Mouse (Mus musculus): ENCODE measurements around the gene D630003M21Rik. TPM values are rescaled to one million over a fixed set of nuclear protein-coding genes. Genes with fewer than 3 reads are reported as not detected.

The D630003M21Rik gene
- total and polyA plus RNA-seq, 3 experiments: under 0.01 TPM; not detected in 2

- peaks cover 10% of the 10 kb centered on the region for H3K4me1 ChIP-seq (ENCODE audit: insufficient read depth, low read depth, low read length)
- no peak overlapping the region for H3K4me3 ChIP-seq (ENCODE audit: low read depth, low read length)
- TF ChIP-seq GATA1 (IDR thresholded peaks at IDR 0.05; ENCODE audit: borderline replicate concordance, low read length): no peak
- TF ChIP-seq POLR2AphosphoS5 (IDR thresholded peaks at IDR 0.05; ENCODE audit: insufficient replicate concordance, low read depth, low read length): no peak
- no peak for TF ChIP-seq CTCF (IDR thresholded peaks at IDR 0.05; ENCODE audit: low read depth, low read length)
- TF ChIP-seq GATA2 (IDR thresholded peaks at IDR 0.05; ENCODE audit: borderline replicate concordance, low read depth, low read length): no peak
- TF ChIP-seq TAL1 (conservative IDR thresholded peaks at IDR 0.05; ENCODE audit: low read depth, low read length): no peak
- DNase-seq (ENCODE audit: low spot score) (no peak), ATAC-seq (ENCODE audit: extremely low read depth, insufficient number of reproducible peaks, low FRiP score, poor library complexity, severe bottlenecking) (no peak)
- no peaks in the 10 kb centered on the region for H3K9me3 ChIP-seq (replicated peaks)
- H3K27me3 ChIP-seq (ENCODE audit: insufficient read depth, low read length): peaks cover 41% of the 10 kb centered on the region
- H3K36me3 ChIP-seq (replicated peaks): no peaks in the 10 kb centered on the region
Measured at GRCm38 (mm10) chr2:158178139-158178538, 50.9 kb downstream of the D630003M21Rik start.

- no peaks in the 10 kb centered on the region for H3K36me3 ChIP-seq (replicated peaks)
- no peaks in the 10 kb centered on the region for H3K9me3 ChIP-seq (replicated peaks)
- ATAC-seq (ENCODE audit: extremely low read depth, insufficient number of reproducible peaks, low FRiP score, poor library complexity, severe bottlenecking) (no peak), DNase-seq (ENCODE audit: low spot score) (no peak)
- H3K4me3 ChIP-seq (ENCODE audit: low read depth, low read length): no peak overlapping the region
- peaks cover 10% of the 10 kb centered on the region for H3K4me1 ChIP-seq (ENCODE audit: insufficient read depth, low read depth, low read length)
- H3K27me3 ChIP-seq (ENCODE audit: insufficient read depth, low read length): peaks cover 41% of the 10 kb centered on the region
- TF ChIP-seq GATA1 (IDR thresholded peaks at IDR 0.05; ENCODE audit: borderline replicate concordance, low read length) (no peak), GATA2 (IDR thresholded peaks at IDR 0.05; ENCODE audit: borderline replicate concordance, low read depth, low read length) (no peak), CTCF (IDR thresholded peaks at IDR 0.05; ENCODE audit: low read depth, low read length) (no peak), POLR2AphosphoS5 (IDR thresholded peaks at IDR 0.05; ENCODE audit: insufficient replicate concordance, low read depth, low read length) (no peak), TAL1 (conservative IDR thresholded peaks at IDR 0.05; ENCODE audit: low read depth, low read length) (no peak)
Measured at GRCm38 (mm10) chr2:158177574-158177973, 51.4 kb downstream of the D630003M21Rik start.

- no peak overlapping the region for H3K4me3 ChIP-seq (ENCODE audit: low read depth, low read length)
- peaks cover 40% of the 10 kb centered on the region for H3K27me3 ChIP-seq (ENCODE audit: insufficient read depth, low read length)
- no peaks in the 10 kb centered on the region for H3K36me3 ChIP-seq (replicated peaks)
- H3K4me1 ChIP-seq (ENCODE audit: insufficient read depth, low read depth, low read length): peaks cover 10% of the 10 kb centered on the region
- H3K9me3 ChIP-seq (replicated peaks): no peaks in the 10 kb centered on the region
- DNase-seq (ENCODE audit: low spot score) (no peak), ATAC-seq (ENCODE audit: extremely low read depth, insufficient number of reproducible peaks, low FRiP score, poor library complexity, severe bottlenecking) (no peak)
- TF ChIP-seq CTCF (IDR thresholded peaks at IDR 0.05; ENCODE audit: low read depth, low read length): no peak
- TF ChIP-seq GATA1 (IDR thresholded peaks at IDR 0.05; ENCODE audit: borderline replicate concordance, low read length): no peak
- no peak for TF ChIP-seq GATA2 (IDR thresholded peaks at IDR 0.05; ENCODE audit: borderline replicate concordance, low read depth, low read length)
- TF ChIP-seq TAL1 (conservative IDR thresholded peaks at IDR 0.05; ENCODE audit: low read depth, low read length): no peak
- TF ChIP-seq POLR2AphosphoS5 (IDR thresholded peaks at IDR 0.05; ENCODE audit: insufficient replicate concordance, low read depth, low read length): no peak
Measured at GRCm38 (mm10) chr2:158176763-158177162, 52.3 kb downstream of the D630003M21Rik start.

GRCm38 (mm10) chr2:158175433-158175832 is 53.6 kb downstream of the D630003M21Rik start:
- Histone ChIP-seq H3K4me1 (ENCODE audit: insufficient read depth, low read depth, low read length) (peaks cover 10% of the 10 kb centered on the region), H3K4me3 (ENCODE audit: low read depth, low read length) (no peak overlapping the region), H3K36me3 (replicated peaks) (no peaks in the 10 kb centered on the region), H3K27me3 (ENCODE audit: insufficient read depth, low read length) (peaks cover 37% of the 10 kb centered on the region), H3K9me3 (replicated peaks) (no peaks in the 10 kb centered on the region)
- TF ChIP-seq GATA2 (IDR thresholded peaks at IDR 0.05; ENCODE audit: borderline replicate concordance, low read depth, low read length) (no peak), GATA1 (IDR thresholded peaks at IDR 0.05; ENCODE audit: borderline replicate concordance, low read length) (no peak), TAL1 (conservative IDR thresholded peaks at IDR 0.05; ENCODE audit: low read depth, low read length) (no peak), POLR2AphosphoS5 (IDR thresholded peaks at IDR 0.05; ENCODE audit: insufficient replicate concordance, low read depth, low read length) (no peak), CTCF (IDR thresholded peaks at IDR 0.05; ENCODE audit: low read depth, low read length) (no peak)
- no peak for DNase-seq (ENCODE audit: low spot score)
- ATAC-seq (ENCODE audit: extremely low read depth, insufficient number of reproducible peaks, low FRiP score, poor library complexity, severe bottlenecking): peak; percentile 66

GRCm38 (mm10) chr2:158174958-158175357 is 54.1 kb downstream of the D630003M21Rik start:
- no peak for TF ChIP-seq TAL1 (conservative IDR thresholded peaks at IDR 0.05; ENCODE audit: low read depth, low read length)
- TF ChIP-seq CTCF (IDR thresholded peaks at IDR 0.05; ENCODE audit: low read depth, low read length): no peak
- no peak for TF ChIP-seq GATA1 (IDR thresholded peaks at IDR 0.05; ENCODE audit: borderline replicate concordance, low read length)
- TF ChIP-seq GATA2 (IDR thresholded peaks at IDR 0.05; ENCODE audit: borderline replicate concordance, low read depth, low read length): no peak
- TF ChIP-seq POLR2AphosphoS5 (IDR thresholded peaks at IDR 0.05; ENCODE audit: insufficient replicate concordance, low read depth, low read length): no peak
- Histone ChIP-seq H3K4me3 (ENCODE audit: low read depth, low read length) (no peak overlapping the region; the same call in 1 of the 2 replicates), H3K9me3 (replicated peaks) (no peaks in the 10 kb centered on the region), H3K27me3 (ENCODE audit: insufficient read depth, low read length) (peaks cover 38% of the 10 kb centered on the region), H3K36me3 (replicated peaks) (no peaks in the 10 kb centered on the region), H3K4me1 (ENCODE audit: insufficient read depth, low read depth, low read length) (peaks cover 10% of the 10 kb centered on the region)
- DNase-seq (ENCODE audit: low spot score): no peak
- ATAC-seq (ENCODE audit: extremely low read depth, insufficient number of reproducible peaks, low FRiP score, poor library complexity, severe bottlenecking): no peak

GRCm38 (mm10) chr2:158174438-158174837 is 54.6 kb downstream of the D630003M21Rik start:
- ATAC-seq (ENCODE audit: extremely low read depth, insufficient number of reproducible peaks, low FRiP score, poor library complexity, severe bottlenecking) (no peak), DNase-seq (ENCODE audit: low spot score) (no peak)
- H3K4me1 ChIP-seq (ENCODE audit: insufficient read depth, low read depth, low read length): peaks cover 10% of the 10 kb centered on the region
- H3K27me3 ChIP-seq (ENCODE audit: insufficient read depth, low read length): peaks cover 40% of the 10 kb centered on the region
- no peaks in the 10 kb centered on the region for H3K36me3 ChIP-seq (replicated peaks)
- H3K4me3 ChIP-seq (ENCODE audit: low read depth, low read length): no peak overlapping the region
- TF ChIP-seq POLR2AphosphoS5 (IDR thresholded peaks at IDR 0.05; ENCODE audit: insufficient replicate concordance, low read depth, low read length): no peak
- TF ChIP-seq GATA1 (IDR thresholded peaks at IDR 0.05; ENCODE audit: borderline replicate concordance, low read length): no peak
- no peaks in the 10 kb centered on the region for H3K9me3 ChIP-seq (replicated peaks)

Measured in G1E (cell line).